Mouse (Mus musculus) myocyte (in vitro differentiated cells): ENCODE results near the gene Farp2.

Experiments used
- CEBPB ChIP-seq: IDR thresholded peaks from 2 replicates; pipeline ENCODE4 v1.6.1; 2011; ENCODE audit warnings: mild to moderate bottlenecking, moderate library complexity; ENCODE audit not compliant: poor library complexity, insufficient read depth, severe bottlenecking
- MAX ChIP-seq: IDR thresholded peaks from one replicate; pipeline ENCODE4 v1.6.1; 2011; ENCODE audit warnings: low read depth, mild to moderate bottlenecking, control low read depth
- MYOD1 ChIP-seq, 3 experiments: IDR thresholded peaks; one replicate each; pipeline ENCODE4 v1.6.1; 2011; ENCODE audit warnings: control low read depth in 2 of 3, low read depth in 2 of 3, mild to moderate bottlenecking in 2 of 3, moderate library complexity in 1 of 3; ENCODE audit not compliant: insufficient read length in 2 of 3, control insufficient read depth in 1 of 3
- MYOG ChIP-seq, 3 experiments: IDR thresholded peaks; one replicate each; pipeline ENCODE4 v1.6.1; 2011; ENCODE audit warnings: control low read depth in 2 of 3, low read depth in 2 of 3, mild to moderate bottlenecking in 2 of 3; ENCODE audit not compliant: insufficient read length in 2 of 3, control insufficient read depth in 1 of 3, insufficient read depth in 1 of 3
- POLR2A ChIP-seq: IDR thresholded peaks from one replicate; pipeline ENCODE4 v1.6.1; 2011; ENCODE audit warnings: low read depth, mild to moderate bottlenecking, control low read depth, moderate library complexity; ENCODE audit not compliant: insufficient read length
- POLR2AphosphoS2 ChIP-seq: IDR thresholded peaks from one replicate; pipeline ENCODE4 v1.6.1; 2011; ENCODE audit warnings: low read depth, control low read depth; ENCODE audit not compliant: insufficient read length
- SRF ChIP-seq: IDR thresholded peaks from one replicate; pipeline ENCODE4 v1.6.1; 2011; ENCODE audit warnings: low read depth; ENCODE audit not compliant: control insufficient read depth, insufficient read length
- TCF12 ChIP-seq: IDR thresholded peaks from one replicate; pipeline ENCODE4 v1.6.1; 2011; ENCODE audit warnings: mild to moderate bottlenecking, control low read depth; ENCODE audit not compliant: poor library complexity, insufficient read depth, severe bottlenecking
- TCF3 ChIP-seq: IDR thresholded peaks from one replicate; pipeline ENCODE4 v1.6.1; 2011; ENCODE audit warnings: low read depth, control low read depth; ENCODE audit not compliant: insufficient read length
- USF1 ChIP-seq: IDR thresholded peaks from one replicate; pipeline ENCODE4 v1.6.1; 2011; ENCODE audit warnings: low read depth, mild to moderate bottlenecking, control low read depth, moderate library complexity

DNA sequence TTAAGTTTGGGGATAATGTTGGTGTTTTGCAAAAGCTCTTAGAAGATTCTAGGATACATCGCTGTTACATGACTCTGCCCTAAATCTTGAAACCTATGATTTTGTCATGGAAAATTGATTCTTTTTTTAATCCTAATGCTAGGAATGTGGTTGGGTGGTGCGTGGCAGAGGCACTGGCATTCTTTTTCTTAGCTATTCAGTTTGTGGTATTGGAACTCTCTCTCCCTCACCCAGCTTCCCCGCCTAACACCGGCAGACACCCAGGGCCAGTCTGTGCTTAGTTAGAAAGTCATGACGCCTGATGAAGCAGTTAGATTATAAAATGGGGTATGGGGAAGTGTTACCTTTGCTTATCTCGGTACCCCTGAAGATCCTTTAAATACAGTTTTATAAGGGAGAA, 25.3 kb downstream of the Farp2 start:
- TF ChIP-seq POLR2A (no peak), MYOG (IDR thresholded peaks at IDR 0.05; ENCODE audit: control insufficient read depth in 1 of 3, insufficient read depth in 1 of 3, insufficient read length in 2 of 3, low read depth in 2 of 3) (no peak), USF1 (no peak), MAX (no peak), POLR2AphosphoS2 (no peak), TCF12 (no peak), SRF (no peak), CEBPB (no peak), TCF3 (no peak), MYOD1 (IDR thresholded peaks at IDR 0.05; ENCODE audit: control insufficient read depth in 1 of 3, insufficient read length in 2 of 3, low read depth in 2 of 3) (no peak)
